Mouse (Mus musculus): ENCODE data around the gene Scn10a. TPM values are rescaled to one million over a fixed set of nuclear protein-coding genes. Genes with fewer than 3 reads are reported as not detected.

The Scn10a gene
- total and polyA plus RNA-seq, 2 experiments from 2014 or later: 0.05 TPM; not detected in 1

DNA sequence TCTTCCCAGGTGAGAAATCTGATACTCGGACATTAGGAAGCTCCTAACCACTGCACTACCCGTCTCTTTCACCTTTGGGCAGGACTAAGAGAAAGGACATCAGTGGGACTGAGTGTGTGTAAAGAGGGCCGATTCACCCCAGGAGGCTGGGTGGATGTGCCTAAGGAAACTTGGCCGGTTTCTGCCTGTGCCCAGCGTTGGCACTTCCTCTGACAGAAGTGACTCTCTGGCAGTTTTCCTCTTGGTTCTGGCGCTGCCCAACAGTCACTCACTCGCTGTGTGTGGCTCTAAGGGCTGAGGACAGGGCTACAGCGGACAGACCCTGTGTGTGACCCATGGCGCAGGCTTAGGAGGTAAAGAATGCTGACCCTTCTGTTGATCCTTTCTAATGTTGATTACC lies 148.5 kb downstream of the Scn10a start:
- no peak overlapping the region for H3K4me3 ChIP-seq (ENCODE audit: low read length)
- no peaks in the 10 kb centered on the region for H3K36me3 ChIP-seq (ENCODE audit: insufficient read depth, low read length)
- no peak overlapping the region for H3K9ac ChIP-seq (replicated peaks; ENCODE audit: low read length)
- peaks cover 67% of the 10 kb centered on the region for H3K27me3 ChIP-seq (ENCODE audit: insufficient read depth, low read length)
- H3K4me1 ChIP-seq (ENCODE audit: insufficient read depth, low read length): peaks cover 11% of the 10 kb centered on the region
- WGBS: 12% methylated on average over 9 of the region's 9 CpGs
- H3K9me3 ChIP-seq (ENCODE audit: low read length): no peaks in the 10 kb centered on the region
- H3K4me2 ChIP-seq (ENCODE audit: low read depth, low read length): no peak overlapping the region
- TF ChIP-seq CTCF (IDR thresholded peaks at IDR 0.05; ENCODE audit: low read depth): no peak
- no peak for ATAC-seq
- peak; percentile 73 for DNase-seq (ENCODE audit: low spot score)
- H3K27ac ChIP-seq: no peak overlapping the region

DNA sequence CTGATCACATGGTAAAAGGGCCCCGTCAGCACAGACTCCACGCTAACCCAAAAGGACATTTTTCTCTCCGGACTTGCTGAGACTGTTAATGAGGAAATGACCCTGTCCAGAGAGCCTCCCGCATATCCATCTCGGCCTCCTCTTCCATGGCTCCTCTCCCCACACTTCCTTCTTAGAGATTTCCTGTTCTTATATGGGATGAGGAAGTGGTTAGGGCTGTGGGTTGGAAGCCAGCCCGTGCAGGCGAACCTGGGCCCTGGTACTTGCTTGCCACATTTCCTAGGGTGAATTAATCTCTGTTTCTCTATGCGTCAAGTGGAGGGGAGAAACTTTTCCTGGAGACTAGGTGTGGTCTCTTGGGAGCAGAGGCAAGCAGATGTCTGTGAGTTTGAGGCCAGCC lies 150.4 kb downstream of the Scn10a start:
- peaks cover 11% of the 10 kb centered on the region for H3K4me1 ChIP-seq (ENCODE audit: insufficient read depth, low read length)
- ATAC-seq: no peak
- no peak for TF ChIP-seq CTCF (IDR thresholded peaks at IDR 0.05; ENCODE audit: low read depth)
- H3K9ac ChIP-seq (replicated peaks; ENCODE audit: low read length): no peak overlapping the region
- H3K27ac ChIP-seq: no peak overlapping the region
- peaks cover 55% of the 10 kb centered on the region for H3K27me3 ChIP-seq (ENCODE audit: insufficient read depth, low read length)
- H3K36me3 ChIP-seq (ENCODE audit: insufficient read depth, low read length): no peaks in the 10 kb centered on the region
- no peak overlapping the region for H3K4me3 ChIP-seq (ENCODE audit: low read length)
- no peaks in the 10 kb centered on the region for H3K9me3 ChIP-seq (ENCODE audit: low read length)
- 82% methylated on average over 8 of the region's 8 CpGs for WGBS
- no peak for DNase-seq (ENCODE audit: low spot score)
- no peak overlapping the region for H3K4me2 ChIP-seq (ENCODE audit: low read depth, low read length)

DNA sequence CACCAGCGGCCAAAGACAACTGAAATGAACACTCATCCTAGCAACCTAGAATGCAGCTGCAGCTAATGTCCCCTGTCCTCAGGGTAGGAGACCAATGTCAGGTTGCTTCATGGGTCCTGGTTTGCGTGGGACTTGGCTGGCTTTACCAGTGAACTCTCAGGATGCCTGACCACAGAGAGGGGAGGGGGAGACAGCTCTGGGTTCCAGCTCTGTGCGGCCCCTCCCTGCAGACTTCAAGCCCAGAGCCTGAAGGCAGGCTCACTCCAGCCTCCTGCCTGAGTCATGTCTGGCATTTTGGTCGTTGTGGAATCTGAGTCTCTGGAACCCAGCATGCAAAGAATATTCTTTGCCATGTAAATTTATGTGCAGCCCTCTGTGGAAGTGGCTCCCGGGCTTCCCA lies 151.3 kb downstream of the Scn10a start:
- no peak for TF ChIP-seq CTCF (IDR thresholded peaks at IDR 0.05; ENCODE audit: low read depth)
- 65% methylated on average over 5 of the region's 5 CpGs for WGBS
- Histone ChIP-seq H3K4me2 (ENCODE audit: low read depth, low read length) (no peak overlapping the region), H3K4me1 (ENCODE audit: insufficient read depth, low read length) (peaks cover 11% of the 10 kb centered on the region), H3K4me3 (ENCODE audit: low read length) (no peak overlapping the region), H3K27me3 (ENCODE audit: insufficient read depth, low read length) (peaks cover 47% of the 10 kb centered on the region), H3K36me3 (ENCODE audit: insufficient read depth, low read length) (no peaks in the 10 kb centered on the region), H3K9ac (replicated peaks; ENCODE audit: low read length) (no peak overlapping the region), H3K9me3 (ENCODE audit: low read length) (no peaks in the 10 kb centered on the region), H3K27ac (no peak overlapping the region)
- DNase-seq (ENCODE audit: low spot score) (no peak), ATAC-seq (no peak)

GRCm38 (mm10) chr9:119566214-119566613 lies 152.9 kb downstream of the Scn10a start:
- DNase-seq (ENCODE audit: low spot score) (no peak), ATAC-seq (no peak)
- peaks cover 41% of the 10 kb centered on the region for H3K27me3 ChIP-seq (ENCODE audit: insufficient read depth, low read length)
- 17% methylated on average over 10 of the region's 10 CpGs for WGBS
- TF ChIP-seq CTCF (IDR thresholded peaks at IDR 0.05; ENCODE audit: low read depth): no peak
- no peaks in the 10 kb centered on the region for H3K36me3 ChIP-seq (ENCODE audit: insufficient read depth, low read length)
- no peak overlapping the region for H3K4me2 ChIP-seq (ENCODE audit: low read depth, low read length)
- no peak overlapping the region for H3K9ac ChIP-seq (replicated peaks; ENCODE audit: low read length)
- no peak overlapping the region for H3K27ac ChIP-seq
- peaks cover 15% of the 10 kb centered on the region for H3K4me1 ChIP-seq (ENCODE audit: insufficient read depth, low read length)
- H3K9me3 ChIP-seq (ENCODE audit: low read length): no peaks in the 10 kb centered on the region
- no peak overlapping the region for H3K4me3 ChIP-seq (ENCODE audit: low read length)

DNA sequence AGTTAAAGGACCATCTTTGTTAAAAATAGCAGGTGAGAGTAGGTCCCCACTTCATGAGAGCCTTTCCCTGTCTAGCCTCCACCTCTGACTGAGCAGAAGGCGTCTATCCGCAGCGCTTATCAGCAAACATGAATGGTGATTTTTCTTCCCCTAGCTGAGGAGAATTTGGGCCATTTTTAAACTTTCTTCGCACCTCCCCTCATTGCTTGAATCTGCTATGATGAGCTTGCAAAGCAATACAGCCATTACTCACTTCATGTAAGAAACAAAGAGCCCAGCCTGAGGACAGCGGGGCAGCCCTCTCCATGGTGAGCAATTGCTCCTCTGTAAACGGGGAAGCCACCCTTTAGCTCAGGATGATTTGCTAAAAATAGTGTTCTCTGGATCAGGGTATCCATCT lies 154.3 kb downstream of the Scn10a start:
- ATAC-seq (no peak), DNase-seq (ENCODE audit: low spot score) (no peak)
- H3K27me3 ChIP-seq (ENCODE audit: insufficient read depth, low read length): peaks cover 31% of the 10 kb centered on the region
- H3K4me2 ChIP-seq (ENCODE audit: low read depth, low read length): no peak overlapping the region
- no peaks in the 10 kb centered on the region for H3K9me3 ChIP-seq (ENCODE audit: low read length)
- no peak for TF ChIP-seq CTCF (IDR thresholded peaks at IDR 0.05; ENCODE audit: low read depth)
- H3K4me3 ChIP-seq (ENCODE audit: low read length): no peak overlapping the region
- no peak overlapping the region for H3K27ac ChIP-seq
- H3K9ac ChIP-seq (replicated peaks; ENCODE audit: low read length): no peak overlapping the region
- 73% methylated on average over 6 of the region's 6 CpGs for WGBS
- peaks cover 9% of the 10 kb centered on the region for H3K4me1 ChIP-seq (ENCODE audit: insufficient read depth, low read length)
- H3K36me3 ChIP-seq (ENCODE audit: insufficient read depth, low read length): no peaks in the 10 kb centered on the region

GRCm38 (mm10) chr9:119563617-119564016 lies 155.5 kb downstream of the Scn10a start:
- H3K9ac ChIP-seq (replicated peaks; ENCODE audit: low read length): no peak overlapping the region
- no peaks in the 10 kb centered on the region for H3K36me3 ChIP-seq (ENCODE audit: insufficient read depth, low read length)
- DNase-seq (ENCODE audit: low spot score) (no peak), ATAC-seq (0 out of 2 replicates have a peak, but pooled peaks have one; percentile 19)
- 54% methylated on average over 6 of the region's 6 CpGs for WGBS
- no peak for TF ChIP-seq CTCF (IDR thresholded peaks at IDR 0.05; ENCODE audit: low read depth)
- H3K9me3 ChIP-seq (ENCODE audit: low read length): no peaks in the 10 kb centered on the region
- peaks cover 9% of the 10 kb centered on the region for H3K4me1 ChIP-seq (ENCODE audit: insufficient read depth, low read length)
- no peak overlapping the region for H3K4me2 ChIP-seq (ENCODE audit: low read depth, low read length)
- no peak overlapping the region for H3K27ac ChIP-seq
- H3K27me3 ChIP-seq (ENCODE audit: insufficient read depth, low read length): peaks cover 30% of the 10 kb centered on the region
- H3K4me3 ChIP-seq (ENCODE audit: low read length): no peak overlapping the region

DNA sequence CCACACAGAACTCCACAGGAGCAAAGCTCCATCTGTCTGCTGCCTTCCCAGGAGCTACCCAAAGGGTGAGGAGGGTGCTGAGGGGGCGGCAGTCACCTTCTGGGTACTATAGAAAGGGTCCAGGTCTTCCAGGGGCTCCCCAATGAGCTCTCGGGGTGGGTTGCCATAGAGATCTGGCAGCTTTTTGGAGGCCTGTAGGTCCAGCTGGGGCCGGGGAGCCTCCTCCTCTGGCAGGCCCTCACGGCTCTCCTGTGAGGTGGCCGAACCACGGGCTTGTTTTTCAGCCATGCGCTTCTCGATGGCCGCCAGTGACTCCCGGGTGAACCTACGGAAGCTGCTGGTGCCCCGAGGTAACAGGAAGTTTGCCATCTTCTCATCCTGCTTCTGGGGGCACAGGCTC lies 156.9 kb downstream of the Scn10a start:
- H3K27me3 ChIP-seq (ENCODE audit: insufficient read depth, low read length): peaks cover 21% of the 10 kb centered on the region
- ATAC-seq (no peak), DNase-seq (ENCODE audit: low spot score) (peak; percentile 20)
- no peak overlapping the region for H3K9ac ChIP-seq (replicated peaks; ENCODE audit: low read length)
- H3K36me3 ChIP-seq (ENCODE audit: insufficient read depth, low read length): no peaks in the 10 kb centered on the region
- TF ChIP-seq CTCF (IDR thresholded peaks at IDR 0.05; ENCODE audit: low read depth): no peak
- 44% methylated on average over 12 of the region's 12 CpGs for WGBS
- H3K9me3 ChIP-seq (ENCODE audit: low read length): no peaks in the 10 kb centered on the region
- H3K4me3 ChIP-seq (ENCODE audit: low read length): no peak overlapping the region
- H3K4me1 ChIP-seq (ENCODE audit: insufficient read depth, low read length): peaks cover 9% of the 10 kb centered on the region
- no peak overlapping the region for H3K27ac ChIP-seq
- H3K4me2 ChIP-seq (ENCODE audit: low read depth, low read length): no peak overlapping the region

Data from hindbrain, postnatal 0 days (tissue).